Mouse (Mus musculus) G1E (cell line): ENCODE measurements around the gene Adtrp.

ENCODE experiments used
- CTCF ChIP-seq: IDR thresholded peaks from 2 replicates; pipeline ENCODE4 v1.5.1; 2012; ENCODE audit warnings: low read depth, low read length, inconsistent platforms, mixed read lengths
- TAL1 ChIP-seq: conservative IDR thresholded peaks from 2 replicates; pipeline ENCODE4 v1.6.1; 2012; ENCODE audit warnings: low read depth, low read length, inconsistent platforms, mixed read lengths

GRCm38 (mm10) chr13:41860603-41861405, 13.3 kb upstream of the Adtrp start:
- no peak for TF ChIP-seq CTCF
- no peak for TF ChIP-seq TAL1
